Mouse (Mus musculus): ENCODE measurements around the gene Sirt3. TPM values are rescaled to one million over a fixed set of nuclear protein-coding genes. Genes with fewer than 3 reads are reported as not detected.

The Sirt3 gene
- polyA plus RNA-seq, 1 experiment from 2014 or later: 28.4 TPM

DNA sequence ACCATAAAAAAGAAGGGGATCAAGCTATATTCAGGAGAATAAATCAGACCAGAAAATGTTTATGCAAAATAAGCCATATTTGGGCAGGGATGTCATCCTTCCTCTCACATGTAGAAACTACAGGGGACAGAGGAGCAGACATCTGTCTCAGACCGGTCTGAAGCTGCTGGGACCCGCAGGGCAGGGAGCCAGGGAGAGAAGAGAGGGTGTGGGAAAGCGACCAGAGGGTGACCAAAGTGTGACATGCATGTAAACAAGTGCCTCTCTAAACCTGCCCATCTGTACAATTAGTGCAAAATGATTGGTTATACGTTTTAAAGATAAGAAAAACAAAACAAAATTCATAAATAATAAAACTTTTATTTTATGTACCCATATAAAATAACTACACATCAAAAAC lies 61.9 kb downstream of the Sirt3 start:
- H3K27me3 ChIP-seq (ENCODE audit: poor library complexity, severe bottlenecking): no peaks in the 10 kb centered on the region; the same call in 1 of the 2 replicates
- no peaks in the 10 kb centered on the region for H3K9me3 ChIP-seq
- no peaks in the 10 kb centered on the region for H3K36me3 ChIP-seq (replicated peaks)
- H3K4me3 ChIP-seq: no peak overlapping the region
- H3K27ac ChIP-seq: no peak overlapping the region
- 87% methylated on average over 4 of the region's 4 CpGs for WGBS
- peaks cover 10% of the 10 kb centered on the region for H3K4me1 ChIP-seq
- no peak for DNase-seq (ENCODE audit: extremely low spot score, low spot score)

Other genes with a start within 250 kb of the Sirt3 start
- not detected in 2 replicates for gene Olfr53, start 235.9 kb downstream of the Sirt3 start, polyA plus RNA-seq (2016; fragmentation: Nextera tagmentation; extraction: Ambion mirVana)
- not detected in 2 replicates for gene Olfr539, start 222.4 kb downstream of the Sirt3 start, polyA plus RNA-seq (2016; fragmentation: Nextera tagmentation; extraction: Ambion mirVana)
- not detected in 2 replicates for gene Olfr45, start 200.4 kb downstream of the Sirt3 start, polyA plus RNA-seq (2016; fragmentation: Nextera tagmentation; extraction: Ambion mirVana)
- not detected in 2 replicates for gene Olfr541, start 185.0 kb downstream of the Sirt3 start, polyA plus RNA-seq (2016; fragmentation: Nextera tagmentation; extraction: Ambion mirVana)
- gene Cyp2e1, start 118.6 kb downstream of the Sirt3 start, polyA plus RNA-seq (2016; fragmentation: Nextera tagmentation; extraction: Ambion mirVana): not detected in 2 replicates
- gene Syce1, start 94.5 kb downstream of the Sirt3 start, polyA plus RNA-seq (2016; fragmentation: Nextera tagmentation; extraction: Ambion mirVana): not detected in 2 replicates
- 3.7 and 3.8 TPM in 2 replicates for gene Zfp941, start 60.1 kb downstream of the Sirt3 start, polyA plus RNA-seq (2016; fragmentation: Nextera tagmentation; extraction: Ambion mirVana)
- gene Urah, start 47.3 kb downstream of the Sirt3 start, polyA plus RNA-seq (2016; fragmentation: Nextera tagmentation; extraction: Ambion mirVana): 0.41 and 0.64 TPM in 2 replicates
- gene Scgb1c1, start 36.8 kb downstream of the Sirt3 start, polyA plus RNA-seq (2016; fragmentation: Nextera tagmentation; extraction: Ambion mirVana): not detected in 2 replicates
- not detected in 2 replicates for gene Odf3, start 34.5 kb downstream of the Sirt3 start, polyA plus RNA-seq (2016; fragmentation: Nextera tagmentation; extraction: Ambion mirVana)
- gene Gm45785, start 26.0 kb downstream of the Sirt3 start, polyA plus RNA-seq (2016; fragmentation: Nextera tagmentation; extraction: Ambion mirVana): not detected in 2 replicates
- gene Ric8a, start 25.4 kb downstream of the Sirt3 start, polyA plus RNA-seq (2016; fragmentation: Nextera tagmentation; extraction: Ambion mirVana): 51.3 and 57.6 TPM in 2 replicates
- gene Bet1l, start 24.7 kb downstream of the Sirt3 start, polyA plus RNA-seq (2016; fragmentation: Nextera tagmentation; extraction: Ambion mirVana): 21.2 and 22.5 TPM in 2 replicates
- 354 and 374 TPM in 2 replicates for gene Psmd13, start 341 bp downstream of the Sirt3 start, polyA plus RNA-seq (2016; fragmentation: Nextera tagmentation; extraction: Ambion mirVana)
- not detected in 2 replicates for gene Cox8b, start 18.1 kb upstream of the Sirt3 start, polyA plus RNA-seq (2016; fragmentation: Nextera tagmentation; extraction: Ambion mirVana)
- gene Nlrp6, start 38.6 kb upstream of the Sirt3 start, polyA plus RNA-seq (2016; fragmentation: Nextera tagmentation; extraction: Ambion mirVana): 0.06 and 0.10 TPM in 2 replicates
- gene Pgghg, start 59.1 kb upstream of the Sirt3 start, polyA plus RNA-seq (2016; fragmentation: Nextera tagmentation; extraction: Ambion mirVana): 14.2 and 14.5 TPM in 2 replicates
- 2.0 TPM in 2 replicates for gene Ifitm5, start 68.0 kb upstream of the Sirt3 start, polyA plus RNA-seq (2016; fragmentation: Nextera tagmentation; extraction: Ambion mirVana)
- 0.33 TPM in 1 of 2 replicates, not detected in the other for gene Gm45717, start 73.6 kb upstream of the Sirt3 start, polyA plus RNA-seq (2016; fragmentation: Nextera tagmentation; extraction: Ambion mirVana)
- 365 and 397 TPM in 2 replicates for gene Ifitm2, start 73.7 kb upstream of the Sirt3 start, polyA plus RNA-seq (2016; fragmentation: Nextera tagmentation; extraction: Ambion mirVana)
- 3.7 and 4.1 TPM in 2 replicates for gene Ifitm1, start 84.9 kb upstream of the Sirt3 start, polyA plus RNA-seq (2016; fragmentation: Nextera tagmentation; extraction: Ambion mirVana)
- 10.8 and 13.8 TPM in 2 replicates for gene Ifitm3, start 128.5 kb upstream of the Sirt3 start, polyA plus RNA-seq (2016; fragmentation: Nextera tagmentation; extraction: Ambion mirVana)
- not detected in 2 replicates for gene Ifitm6, start 135.6 kb upstream of the Sirt3 start, polyA plus RNA-seq (2016; fragmentation: Nextera tagmentation; extraction: Ambion mirVana)
- not detected in 2 replicates for gene Gm17387, start 146.8 kb upstream of the Sirt3 start, polyA plus RNA-seq (2016; fragmentation: Nextera tagmentation; extraction: Ambion mirVana)
- 24.6 and 30.4 TPM in 2 replicates for gene B4galnt4, start 178.8 kb upstream of the Sirt3 start, polyA plus RNA-seq (2016; fragmentation: Nextera tagmentation; extraction: Ambion mirVana)
- 2.4 and 2.8 TPM in 2 replicates for gene Pkp3, start 195.9 kb upstream of the Sirt3 start, polyA plus RNA-seq (2016; fragmentation: Nextera tagmentation; extraction: Ambion mirVana)
- 2.0 and 2.2 TPM in 2 replicates for gene Sigirr, start 218.3 kb upstream of the Sirt3 start, polyA plus RNA-seq (2016; fragmentation: Nextera tagmentation; extraction: Ambion mirVana)
- 0.53 and 0.69 TPM in 2 replicates for gene Ano9, start 235.5 kb upstream of the Sirt3 start, polyA plus RNA-seq (2016; fragmentation: Nextera tagmentation; extraction: Ambion mirVana)
- 81.1 and 84.7 TPM in 2 replicates for gene Ptdss2, start 240.1 kb upstream of the Sirt3 start, polyA plus RNA-seq (2016; fragmentation: Nextera tagmentation; extraction: Ambion mirVana)